Mouse (Mus musculus) kidney, adult 2 months (tissue): ENCODE data around the gene Dph7.

Experiments
- CTCF ChIP-seq: fragments of 200-500 bp; conservative IDR thresholded peaks from 2 replicates; pipeline ENCODE4 v1.5.1; 2011; ENCODE audit warnings: low read depth, mild to moderate bottlenecking, control low read depth, low read length, moderate library complexity, mixed read lengths; ENCODE audit not compliant: insufficient read depth, insufficient read length
- POLR2A ChIP-seq: fragments of 200-500 bp; IDR thresholded peaks from one replicate; pipeline ENCODE4 v1.6.1; 2011; ENCODE audit warnings: low read depth, low read length, control low read depth

- TF ChIP-seq CTCF (no peak), POLR2A (no peak)
Observed at GRCm38 (mm10) chr2:24949421-24950188, 12.6 kb upstream of the Dph7 start, which contains the start of gene Zmynd19.
